In genomic region chr4:153128162-153128561, GRCm38 (mm10) we compare ENCODE assay signal across 23 mouse cellular contexts.
A peak's percentile ranks its signal among the peaks of the same experiment; 100 is the strongest.
DNase-seq lines count a peak whose midpoint lies in the region; ATAC-seq lines count a peak whose summit lies in the region.
"Had no signal": no experiment of that assay in that cellular context is flagged by ENCODE, and none has a peak within 500 bp of the region (broad histone marks: within the 10 kb centered on the region; RNA-seq: fewer than 3 reads in every experiment).

No protein-coding gene starts in this region.

- no peaks in the 10 kb centered on the region for H3K36me3 ChIP-seq in kidney, embryonic 16.5 days (ENCODE audit: insufficient read depth, low read length)
- H3K36me3 ChIP-seq in neural tube, embryonic 14.5 days (ENCODE audit: control insufficient read depth, insufficient read depth, low read length), result no peaks in the 10 kb centered on the region
- H3K36me3 ChIP-seq in neural tube, embryonic 15.5 days, result no peaks in the 10 kb centered on the region
- H3K36me3 ChIP-seq: embryonic facial prominence, embryonic 13.5 days; embryonic facial prominence, embryonic 15.5 days; forebrain, embryonic 10.5 days; forebrain, embryonic 12.5 days had no signal

- no peak overlapping the region for H3K9ac ChIP-seq in kidney, embryonic 16.5 days (replicated peaks; ENCODE audit: low read length)
- no peak overlapping the region for H3K9ac ChIP-seq in neural tube, embryonic 14.5 days (replicated peaks; ENCODE audit: low read depth, low read length)
- no peak overlapping the region for H3K9ac ChIP-seq in neural tube, embryonic 15.5 days (replicated peaks)
- H3K9ac ChIP-seq: embryonic facial prominence, embryonic 13.5 days; embryonic facial prominence, embryonic 15.5 days; forebrain, embryonic 12.5 days had no signal

- DNase-seq in kidney, adult 8-10 months, result no peak
- DNase-seq in kidney, postnatal 4 days, result peak; percentile 15 to 30
- DNase-seq in kidney, postnatal 10 days, result no peak
- DNase-seq in mesoderm, embryonic 11.5 days (ENCODE audit: low read depth, low spot score), result peak; percentile 35
- no peak for DNase-seq in spleen, adult 12 weeks (ENCODE audit: low spot score)
- DNase-seq: adrenal gland, adult 2 months; adrenal gland, postnatal 10 days; adrenal gland, postnatal 25 days; cerebellum, adult 11 months; cerebellum, adult 18-20 months; cerebellum, adult 8-10 months; cerebellum, adult 9-11 months; cerebellum, postnatal 36 days; embryo, embryonic 11 days had no signal

- no peak overlapping the region for H3K4me3 ChIP-seq in kidney, embryonic 16.5 days (ENCODE audit: low read length)
- H3K4me3 ChIP-seq in neural tube, embryonic 14.5 days (ENCODE audit: low read depth, low read length), result no peak overlapping the region
- H3K4me3 ChIP-seq in neural tube, embryonic 15.5 days (replicated peaks), result no peak overlapping the region
- H3K4me3 ChIP-seq: embryonic facial prominence, embryonic 13.5 days; embryonic facial prominence, embryonic 15.5 days; erythroblast, embryonic 14.5 days; forebrain, embryonic 10.5 days; forebrain, embryonic 12.5 days had no signal

- H3K4me2 ChIP-seq in kidney, embryonic 16.5 days (replicated peaks; ENCODE audit: low read depth, low read length), result no peak overlapping the region
- H3K4me2 ChIP-seq in neural tube, embryonic 14.5 days (ENCODE audit: low read depth, low read length), result no peak overlapping the region
- no peak overlapping the region for H3K4me2 ChIP-seq in neural tube, embryonic 15.5 days
- H3K4me2 ChIP-seq: embryonic facial prominence, embryonic 13.5 days; embryonic facial prominence, embryonic 15.5 days; forebrain, embryonic 12.5 days had no signal

- H3K27ac ChIP-seq in kidney, embryonic 16.5 days (ENCODE audit: low read length), result no peak overlapping the region
- H3K27ac ChIP-seq in neural tube, embryonic 14.5 days (ENCODE audit: low read depth, low read length), result no peak overlapping the region
- no peak overlapping the region for H3K27ac ChIP-seq in neural tube, embryonic 15.5 days (replicated peaks)
- H3K27ac ChIP-seq: embryonic facial prominence, embryonic 13.5 days; embryonic facial prominence, embryonic 15.5 days; forebrain, embryonic 10.5 days; forebrain, embryonic 12.5 days had no signal

- no peaks in the 10 kb centered on the region for H3K27me3 ChIP-seq in kidney, embryonic 16.5 days (ENCODE audit: insufficient read depth, low read length)
- H3K27me3 ChIP-seq in neural tube, embryonic 14.5 days (ENCODE audit: control insufficient read depth, insufficient read depth, low read length), result no peaks in the 10 kb centered on the region
- no peaks in the 10 kb centered on the region for H3K27me3 ChIP-seq in neural tube, embryonic 15.5 days (replicated peaks)
- H3K27me3 ChIP-seq: embryonic facial prominence, embryonic 13.5 days; embryonic facial prominence, embryonic 15.5 days; forebrain, embryonic 12.5 days had no signal

- peak; percentile 36; the same call in 1 of the 2 replicates for ATAC-seq in kidney, embryonic 16.5 days (ENCODE audit: low FRiP score, low TSS enrichment)
- peak; percentile 61; the same call in 1 of the 2 replicates for ATAC-seq in neural tube, embryonic 14.5 days (ENCODE audit: low read depth)
- no peak for ATAC-seq in neural tube, embryonic 15.5 days (ENCODE audit: low FRiP score)
- ATAC-seq: forebrain, embryonic 14.5 days had no signal

- H3K4me1 ChIP-seq in kidney, embryonic 16.5 days (ENCODE audit: insufficient read depth, low read length), result 0 out of 2 replicates have a peak, but pooled peaks cover 6% of the 10 kb centered on the region
- H3K4me1 ChIP-seq in neural tube, embryonic 14.5 days (ENCODE audit: control insufficient read depth, insufficient read depth, low read length), result 0 out of 2 replicates have a peak, but pooled peaks cover 7% of the 10 kb centered on the region
- peaks cover 13% of the 10 kb centered on the region for H3K4me1 ChIP-seq in neural tube, embryonic 15.5 days
- H3K4me1 ChIP-seq: embryonic facial prominence, embryonic 13.5 days; embryonic facial prominence, embryonic 15.5 days; forebrain, embryonic 10.5 days; forebrain, embryonic 12.5 days had no signal

- H3K9me3 ChIP-seq in kidney, embryonic 16.5 days (ENCODE audit: low read length), result peaks cover 12% of the 10 kb centered on the region
- H3K9me3 ChIP-seq in neural tube, embryonic 14.5 days (ENCODE audit: control insufficient read depth, low read length), result no peaks in the 10 kb centered on the region
- no peaks in the 10 kb centered on the region for H3K9me3 ChIP-seq in neural tube, embryonic 15.5 days (replicated peaks)
- H3K9me3 ChIP-seq: embryonic facial prominence, embryonic 13.5 days; embryonic facial prominence, embryonic 15.5 days; forebrain, embryonic 10.5 days; forebrain, embryonic 12.5 days had no signal

- WGBS in kidney, embryonic 16.5 days, result 35% methylated on average over 12 of the region's 12 CpGs
- WGBS in neural tube, embryonic 14.5 days, result 62% methylated on average over 12 of the region's 12 CpGs
- WGBS in neural tube, embryonic 15.5 days, result 64% methylated on average over 12 of the region's 12 CpGs

Comparison
In these comparisons a context has a peak if more than half of its experiments do, and no peak if none do; other contexts are left out.
1. DNase-seq: peak in kidney, postnatal 4 days (2 of 2) and mesoderm, embryonic 11.5 days (single experiment); none in kidney, adult 8-10 months (0 of 2), kidney, postnatal 10 days (single experiment) and spleen, adult 12 weeks (single experiment).